Mouse (Mus musculus): ENCODE measurements around the gene Gm49384.

DNA sequence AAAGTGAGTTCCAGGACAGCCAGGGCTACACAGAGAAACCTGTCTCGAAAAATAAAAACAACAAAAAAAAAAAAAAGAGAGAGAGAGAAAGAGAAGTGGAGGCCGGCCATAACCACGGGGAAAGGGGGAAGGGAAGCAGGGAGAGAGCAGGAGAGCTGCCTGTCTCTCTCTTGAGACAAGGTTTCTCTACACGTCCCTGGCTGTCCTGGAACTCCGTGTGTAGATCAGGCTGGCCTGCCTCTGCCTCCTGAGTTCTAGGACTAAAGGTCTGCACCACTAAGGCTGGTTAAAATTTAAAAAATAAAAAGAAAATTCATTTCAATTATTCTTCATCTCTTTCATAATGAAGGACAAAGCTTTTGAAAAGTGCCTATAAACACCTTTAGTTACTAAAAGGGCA, 12.7 kb downstream of the Gm49384 start:
- TF ChIP-seq CTCF (IDR thresholded peaks at IDR 0.05; ENCODE audit: extremely low read depth, insufficient read length, insufficient replicate concordance, low read depth, low read length) (no peak), POLR2A (IDR thresholded peaks at IDR 0.05; ENCODE audit: low read depth, low read length) (no peak)

All from small intestine, adult 2 months (tissue).